Mouse (Mus musculus): ENCODE results near the gene Gm20695. TPM values are rescaled to one million over a fixed set of nuclear protein-coding genes. Genes with fewer than 3 reads are reported as not detected.
"Not testable (repeated sequence)": the region's sequence is repeated elsewhere in the genome, so short reads cannot be mapped to it uniquely, and the experiment has no call there.

The Gm20695 gene
- 1 to 10 TPM in 1 of 4 experiments, under 1 TPM in 1, not detected in 2; 0.87 to 1.0 TPM for total RNA-seq (2022)

GRCm38 (mm10) chr16:3884201-3885064 is at the start of gene Gm20695, which contains the start of gene Zfp597:
Gene Gm20695 (plus strand): TSS chr16:3884648.
Gene Zfp597 (minus strand): TSS chr16:3884561.
- peak; percentile 90 for DNase-seq (ENCODE audit: low spot score)

DNA sequence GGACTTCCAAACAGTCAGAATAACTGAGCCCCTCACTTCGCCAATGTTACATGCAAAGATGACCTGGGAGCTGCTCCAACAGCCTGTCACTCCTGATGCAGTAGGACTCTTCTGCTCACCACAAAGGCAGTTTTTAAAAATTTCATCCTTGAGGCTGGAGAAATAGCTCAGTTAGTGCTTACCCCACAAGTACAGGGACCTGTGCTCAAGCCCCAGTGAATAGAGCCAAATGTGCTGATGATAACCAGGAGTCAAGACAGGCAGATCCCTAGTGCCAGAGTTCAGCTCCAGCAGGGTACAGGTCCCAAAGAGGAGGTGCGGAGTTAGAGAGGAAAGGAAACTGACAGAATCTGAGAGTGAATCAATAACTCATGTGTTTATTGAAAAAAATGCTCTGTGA is 49.0 kb upstream of the Gm20695 start:
- no peak for DNase-seq (ENCODE audit: low spot score)

GRCm38 (mm10) chr16:3839157-3839885 is 45.1 kb upstream of the Gm20695 start:
- DNase-seq (ENCODE audit: low spot score), result peak; percentile 23

- no peak for DNase-seq (ENCODE audit: low spot score)
Measured at GRCm38 (mm10) chr16:3842989-3843388, 41.5 kb upstream of the Gm20695 start.

- no peak for DNase-seq (ENCODE audit: low spot score)
Measured at GRCm38 (mm10) chr16:3843796-3844195, 40.7 kb upstream of the Gm20695 start.

GRCm38 (mm10) chr16:3846711-3847518 is 37.5 kb upstream of the Gm20695 start, which contains the start of gene Zfp174:
Gene Zfp174 (plus strand): TSS chr16:3847268.
- DNase-seq (ENCODE audit: low spot score), result peak; percentile 99

- no peak for DNase-seq (ENCODE audit: low spot score)
Measured at GRCm38 (mm10) chr16:3847871-3848270, 36.6 kb upstream of the Gm20695 start.

- no peak for DNase-seq (ENCODE audit: low spot score)
Measured at GRCm38 (mm10) chr16:3848416-3848815, 36.0 kb upstream of the Gm20695 start.

- DNase-seq (ENCODE audit: low spot score), result not testable (repeated sequence)
Measured at GRCm38 (mm10) chr16:3851301-3851700, 33.1 kb upstream of the Gm20695 start.

GRCm38 (mm10) chr16:3852586-3852985 is 31.9 kb upstream of the Gm20695 start:
- no peak for DNase-seq (ENCODE audit: low spot score)

GRCm38 (mm10) chr16:3854437-3855182 is 29.8 kb upstream of the Gm20695 start:
- no peak for DNase-seq (ENCODE audit: low spot score)

- no peak for DNase-seq (ENCODE audit: low spot score)
Measured at GRCm38 (mm10) chr16:3855776-3856175, 28.7 kb upstream of the Gm20695 start.

DNA sequence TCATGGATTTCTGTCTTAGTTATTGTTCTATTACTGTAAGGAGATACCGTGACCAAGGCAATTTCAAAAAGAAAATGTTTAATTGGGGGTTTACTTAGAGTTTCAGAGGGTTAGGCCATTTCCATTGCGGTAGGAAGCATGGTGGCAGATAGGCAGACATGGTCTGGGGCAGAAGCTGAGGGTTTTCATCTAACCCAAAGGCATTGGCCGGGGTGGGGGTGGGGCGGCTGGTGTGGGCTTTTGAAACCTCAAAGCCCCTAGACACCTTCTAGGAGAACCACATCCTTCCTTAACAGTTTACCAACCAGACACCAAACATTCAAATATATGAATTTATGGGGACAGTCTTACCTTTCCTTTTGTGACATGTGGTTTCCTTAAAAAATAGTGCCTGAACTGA is 25.2 kb upstream of the Gm20695 start:
- DNase-seq (ENCODE audit: low spot score), result no peak

DNA sequence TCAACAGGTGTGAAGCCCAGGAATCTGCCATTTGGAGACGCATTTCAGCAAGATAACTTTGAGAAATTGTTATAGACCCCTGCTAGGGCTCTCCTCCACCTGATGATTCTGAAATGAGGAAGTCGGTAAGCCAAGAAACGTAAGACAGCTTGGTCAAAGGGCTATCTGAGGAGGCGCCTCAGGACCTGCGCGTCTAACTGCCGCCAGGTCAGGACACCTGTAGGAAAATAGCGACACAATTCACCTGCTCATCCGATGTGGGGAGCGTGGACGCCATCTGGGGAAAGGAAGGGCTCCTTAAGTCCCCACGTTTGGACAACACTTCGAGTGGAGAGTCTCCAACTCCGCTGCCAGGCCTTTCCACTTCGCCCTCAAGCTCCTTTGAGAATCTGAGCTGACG is 12.6 kb upstream of the Gm20695 start:
- DNase-seq (ENCODE audit: low spot score), result no peak

DNA sequence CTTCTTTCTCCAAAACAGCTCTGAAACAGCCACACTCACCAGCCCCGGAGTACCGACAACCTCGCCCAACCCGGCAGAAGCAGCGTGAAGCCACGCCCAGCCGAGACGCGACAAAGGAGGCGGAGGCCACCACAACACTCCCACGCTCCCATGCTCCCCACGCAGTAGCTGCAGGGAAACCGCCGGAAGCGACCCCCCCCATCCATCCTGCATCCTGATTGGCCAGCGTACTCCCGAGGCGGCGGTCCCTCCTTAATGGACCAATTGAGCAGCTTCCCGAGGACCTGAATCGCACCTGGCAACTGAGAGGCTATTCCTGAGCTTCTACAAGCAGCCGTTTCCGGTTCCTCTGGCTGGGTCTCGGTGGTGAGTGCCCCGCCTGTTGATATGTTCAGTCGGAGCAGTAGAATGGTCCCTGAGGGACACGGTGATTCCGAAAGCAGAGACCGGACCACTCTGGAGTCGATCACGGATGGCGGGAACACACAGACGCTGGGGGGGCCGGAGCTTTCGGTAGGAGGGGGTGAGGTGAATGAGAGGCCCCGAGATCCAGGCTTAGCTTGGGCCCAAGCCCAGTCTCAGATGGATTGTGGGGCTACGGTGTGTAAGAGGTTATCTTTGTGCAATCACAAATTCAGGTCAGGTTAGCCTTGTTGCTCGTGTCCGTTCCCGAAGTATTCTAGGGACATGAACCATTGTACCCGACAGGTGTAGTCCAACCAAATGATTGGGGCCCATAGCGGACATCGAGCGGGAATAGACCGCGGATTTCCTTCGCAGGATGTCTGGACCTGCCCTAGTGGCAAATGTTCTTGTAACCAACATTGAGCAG is 12.0 kb upstream of the Gm20695 start, which contains the start of gene Naa60:
Gene Naa60, plus strand, starts transcription at position 160 of the 832 bp plus-strand sequence.
- DNase-seq (ENCODE audit: low spot score), result peak; percentile 87

- DNase-seq (ENCODE audit: low spot score), result no peak
Measured at GRCm38 (mm10) chr16:3876346-3876745, 8.1 kb upstream of the Gm20695 start.

DNA sequence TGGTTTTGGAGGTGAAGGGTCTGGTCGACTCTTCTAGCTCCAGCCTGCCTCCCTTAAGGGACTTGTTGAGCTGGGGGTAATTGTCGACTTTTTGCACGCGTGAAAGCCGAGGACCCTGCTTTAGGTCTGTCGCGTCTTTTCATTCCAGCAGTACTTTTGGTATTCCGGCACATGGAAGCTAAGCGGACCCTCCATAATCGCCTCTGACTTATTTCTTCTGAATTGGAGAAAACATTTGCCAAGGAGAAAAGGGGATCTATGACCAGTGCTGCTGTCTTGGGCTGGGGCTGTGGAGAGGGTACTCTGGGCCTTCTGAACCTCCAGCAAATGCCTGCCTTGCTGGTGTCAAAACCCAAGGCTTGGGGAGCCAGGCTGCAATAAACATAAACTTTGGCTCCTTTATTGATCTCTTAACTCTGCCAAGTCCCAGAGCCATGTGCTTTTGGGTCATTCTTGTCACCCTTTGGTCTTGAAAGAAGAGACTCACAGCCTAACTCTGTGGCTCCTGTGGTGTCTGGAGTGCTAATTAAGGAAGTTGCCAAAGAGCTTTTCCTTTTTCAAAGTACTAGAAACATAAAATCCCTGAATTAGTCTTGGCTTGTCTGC is 720 bp downstream of the Gm20695 start:
- no peak for DNase-seq (ENCODE audit: low spot score)

- no peak for DNase-seq (ENCODE audit: low spot score)
Measured at GRCm38 (mm10) chr16:3891621-3892295, 7.3 kb downstream of the Gm20695 start.

- no peak for DNase-seq (ENCODE audit: low spot score)
Measured at GRCm38 (mm10) chr16:3893739-3894138, 9.3 kb downstream of the Gm20695 start.
